Mouse (Mus musculus): Measurements from ENCODE around the gene Smok3c.

DNA sequence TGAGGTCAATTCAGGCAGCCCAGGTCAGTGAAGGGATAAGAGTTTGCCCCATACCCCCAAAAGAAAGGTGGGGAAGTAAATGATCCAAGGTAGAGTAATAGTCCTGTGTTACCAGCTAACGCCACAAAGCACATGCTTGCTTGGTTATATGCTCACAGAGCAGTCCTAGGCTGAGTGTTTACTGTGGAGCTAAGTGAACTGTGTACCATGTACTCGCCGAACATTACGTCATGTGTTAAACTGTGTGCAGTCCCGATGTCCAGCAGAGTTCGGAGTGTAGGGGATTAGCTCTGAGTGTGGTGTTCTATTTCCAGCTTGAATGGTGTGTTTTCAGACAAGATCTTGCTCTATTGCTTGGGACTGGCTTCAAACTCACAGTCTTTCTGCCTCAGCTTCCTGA is 41.5 kb downstream of the Smok3c start:
- TF ChIP-seq POLR2A (IDR thresholded peaks at IDR 0.05; ENCODE audit: extremely low read depth, insufficient read depth, low read length) (no peak), CTCF (IDR thresholded peaks at IDR 0.05; ENCODE audit: extremely low read depth, insufficient read depth, low read length) (no peak)
